13 mouse cellular contexts compared by ENCODE assay signal in the genomic region with DNA sequence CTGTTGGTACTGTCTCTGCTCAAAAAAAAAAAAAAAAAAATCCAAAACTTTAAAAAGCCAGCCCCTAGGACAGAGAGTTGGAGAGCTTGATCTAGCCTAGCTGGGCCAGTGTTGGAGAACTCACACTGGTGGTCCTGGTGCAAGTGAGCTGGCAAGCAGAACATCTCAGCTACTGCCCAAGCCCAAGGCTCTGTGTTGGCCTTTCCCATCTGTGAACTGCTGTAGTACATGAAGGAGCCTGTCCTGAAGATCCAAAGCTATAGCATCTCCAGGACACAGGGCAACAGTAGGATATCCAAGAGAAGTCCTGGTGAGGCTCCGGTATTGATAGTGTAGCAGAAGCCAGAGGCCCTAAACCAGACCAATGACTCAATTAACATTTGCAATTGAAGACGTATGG. TPM values are rescaled to one million over a fixed set of nuclear protein-coding genes. Genes with fewer than 3 reads are reported as not detected.
DNase-seq lines count a peak whose midpoint lies in the region; ATAC-seq and TF ChIP-seq lines count a peak whose summit lies in the region.
"Had no signal": no experiment of that assay in that cellular context is flagged by ENCODE, and none has a peak within 500 bp of the region (broad histone marks: within the 10 kb centered on the region; RNA-seq: fewer than 3 reads in every experiment).

No protein-coding gene starts in this region.

- TF ChIP-seq EP300 in liver, postnatal 0 days (IDR thresholded peaks at IDR 0.05; ENCODE audit: low read depth), result no peak

- no peaks in the 10 kb centered on the region for H3K9me3 ChIP-seq in liver, embryonic 11.5 days (ENCODE audit: control insufficient read depth, low read length)
- H3K9me3 ChIP-seq in forebrain, embryonic 16.5 days (ENCODE audit: control insufficient read depth, low read length), result no peaks in the 10 kb centered on the region
- H3K9me3 ChIP-seq in liver, postnatal 0 days (ENCODE audit: low read length), result no peaks in the 10 kb centered on the region

- H3K4me2 ChIP-seq in liver, embryonic 11.5 days, result no peak overlapping the region
- H3K4me2 ChIP-seq in forebrain, embryonic 16.5 days (ENCODE audit: low read length), result no peak overlapping the region
- H3K4me2 ChIP-seq in liver, postnatal 0 days (ENCODE audit: low read depth, low read length), result no peak overlapping the region

- WGBS in liver, embryonic 11.5 days, result 65% methylated on average over 2 of the region's 2 CpGs
- 58% methylated on average over 2 of the region's 2 CpGs for WGBS in forebrain, embryonic 16.5 days
- 71% methylated on average over 2 of the region's 2 CpGs for WGBS in liver, postnatal 0 days (ENCODE audit: insufficient replicate concordance)

- H3K4me1 ChIP-seq in liver, embryonic 11.5 days (replicated peaks; ENCODE audit: control insufficient read depth, insufficient read depth, low read length), result no peaks in the 10 kb centered on the region
- peaks cover 6% of the 10 kb centered on the region; the same call in 1 of the 2 replicates for H3K4me1 ChIP-seq in forebrain, embryonic 16.5 days (replicated peaks; ENCODE audit: control insufficient read depth, insufficient read depth, low read length)
- H3K4me1 ChIP-seq in liver, postnatal 0 days (ENCODE audit: insufficient read depth), result no peaks in the 10 kb centered on the region

- TF ChIP-seq CTCF in liver, postnatal 0 days (IDR thresholded peaks at IDR 0.05; ENCODE audit: low read depth), result no peak

- H3K27ac ChIP-seq in liver, embryonic 11.5 days (ENCODE audit: low read depth, low read length), result no peak overlapping the region
- no peak overlapping the region for H3K27ac ChIP-seq in forebrain, embryonic 16.5 days (ENCODE audit: low read length)
- no peak overlapping the region for H3K27ac ChIP-seq in liver, postnatal 0 days (ENCODE audit: low read depth)

- no peak overlapping the region for H3K9ac ChIP-seq in liver, embryonic 11.5 days (ENCODE audit: low read depth, low read length)
- H3K9ac ChIP-seq in forebrain, embryonic 16.5 days (replicated peaks; ENCODE audit: low read depth, low read length), result no peak overlapping the region
- no peak overlapping the region for H3K9ac ChIP-seq in liver, postnatal 0 days (replicated peaks)

- peak; percentile 21; the same call in 1 of the 2 replicates for ATAC-seq in liver, embryonic 11.5 days (replicated peaks; ENCODE audit: low FRiP score)
- ATAC-seq in erythroblast, adult 5-6 weeks (replicated peaks; ENCODE audit: low FRiP score, poor library complexity, severe bottlenecking), result 0 out of 2 replicates have a peak, but pooled peaks have one; percentile 47
- ATAC-seq in forebrain, embryonic 16.5 days, result peak; percentile 7; the same call in 1 of the 2 replicates
- ATAC-seq in liver, postnatal 0 days, result 0 out of 2 replicates have a peak, but pooled peaks have one; percentile 22

- H3K27me3 ChIP-seq in liver, embryonic 11.5 days (replicated peaks; ENCODE audit: control insufficient read depth, insufficient read depth, low read length), result no peaks in the 10 kb centered on the region
- no peaks in the 10 kb centered on the region for H3K27me3 ChIP-seq in forebrain, embryonic 16.5 days (replicated peaks; ENCODE audit: control insufficient read depth, insufficient read depth, low read length)
- no peaks in the 10 kb centered on the region for H3K27me3 ChIP-seq in liver, postnatal 0 days (ENCODE audit: insufficient read depth, low read length)

- no peak for DNase-seq in liver, embryonic 11.5 days (ENCODE audit: low spot score)
- no peak for DNase-seq in liver
- DNase-seq in liver, postnatal 0 days, result no peak
- DNase-seq in frontal cortex, postnatal 25 days (ENCODE audit: low spot score in 2 of 2), result no peak
- DNase-seq in gastrocnemius, adult 8-10 months (ENCODE audit: low spot score in 2 of 2), result no peak
- DNase-seq: adrenal gland, postnatal 25 days; gastrocnemius, postnatal 36 days; heart, postnatal 10 days had no signal

- H3K4me3 ChIP-seq in liver, embryonic 11.5 days (ENCODE audit: low read depth, low read length), result no peak overlapping the region
- no peak overlapping the region for H3K4me3 ChIP-seq in forebrain, embryonic 16.5 days (replicated peaks; ENCODE audit: low read length)
- no peak overlapping the region for H3K4me3 ChIP-seq in liver, postnatal 0 days (ENCODE audit: low read depth, low read length)
- H3K4me3 ChIP-seq: erythroblast, embryonic 14.5 days had no signal

- peaks cover 28% of the 10 kb centered on the region for H3K36me3 ChIP-seq in liver, embryonic 11.5 days (ENCODE audit: control insufficient read depth, insufficient read depth, low read length)
- peaks cover 41% of the 10 kb centered on the region for H3K36me3 ChIP-seq in forebrain, embryonic 16.5 days (ENCODE audit: control insufficient read depth, insufficient read depth)
- peaks cover 37% of the 10 kb centered on the region for H3K36me3 ChIP-seq in liver, postnatal 0 days (replicated peaks; ENCODE audit: insufficient read depth, low read length)

RNA-seq across cellular contexts. Expression of gene Prtg, which starts 56.4 kb away (rescaled TPM):
- 1.7 TPM in 2 replicates for polyA plus RNA-seq in liver, embryonic 11.5 days (2014; fragmentation: Nextera tagmentation; extraction: Ambion mirVana)
- total RNA-seq in erythroblast, adult 5-6 weeks (2015; ENCODE audit: low replicate concordance), result not detected in 2 replicates
- total RNA-seq in erythroblast, adult 5-6 weeks (2017; ENCODE audit: low replicate concordance), result not detected in 2 replicates
- 0.19 and 0.21 TPM in 2 replicates for polyA plus RNA-seq in forebrain, embryonic 16.5 days (2015; fragmentation: Nextera tagmentation; extraction: Ambion mirVana)
- polyA plus RNA-seq in liver, postnatal 0 days (2015; fragmentation: Nextera tagmentation; extraction: Ambion mirVana), result 0.06 and 0.09 TPM in 2 replicates
- under 1 TPM; 0.07 to 0.38 (median 0.12) TPM for total RNA-seq in gastrocnemius, adult 8-10 months (2022)
- total RNA-seq: common myeloid progenitor, adult 5-6 weeks; megakaryocyte, adult 5-6 weeks had no signal
- polyA plus RNA-seq: erythroblast, embryonic 14.5 days had no signal
